Mouse (Mus musculus) stomach, embryonic 16.5 days (tissue): ENCODE measurements around the gene Olfr286. TPM values are rescaled to one million over a fixed set of nuclear protein-coding genes. Genes with fewer than 3 reads are reported as not detected.

Experiments used
- ATAC-seq: fragments of 200-750 bp; cut with Nextera tagmentation; 2 replicates; pipeline ENCODE4 v1.8.0; 2017; ENCODE audit warnings: moderate number of reproducible peaks, moderate TSS enrichment; ENCODE audit not compliant: insufficient read depth, low FRiP score
- H3K27ac ChIP-seq: fragments of 300-500 bp; sonication (generic); 2 replicates; pipeline ENCODE4 v1.5.1; 2014; ENCODE audit warnings: low read length
- H3K27me3 ChIP-seq: fragments of 300-500 bp; sonication (generic); 2 replicates; pipeline ENCODE4 v1.6.1; 2014; ENCODE audit warnings: low read length, control low read depth, mixed read lengths; ENCODE audit not compliant: control insufficient read depth, insufficient read depth
- H3K36me3 ChIP-seq: fragments of 300-500 bp; sonication (generic); 2 replicates; pipeline ENCODE4 v1.6.1; 2014; ENCODE audit warnings: low read length; ENCODE audit not compliant: control insufficient read depth, insufficient read depth
- H3K4me1 ChIP-seq: fragments of 300-500 bp; sonication (generic); 2 replicates; pipeline ENCODE4 v1.6.1; 2014; ENCODE audit warnings: low read length, control low read depth, mixed read lengths; ENCODE audit not compliant: control insufficient read depth, insufficient read depth
- H3K4me2 ChIP-seq: fragments of 300-500 bp; sonication (generic); 2 replicates; pipeline ENCODE4 v1.6.1; 2014; ENCODE audit warnings: low read depth, low read length, mixed read lengths
- H3K4me3 ChIP-seq: fragments of 300-500 bp; sonication (generic); replicated peaks from 2 replicates; pipeline ENCODE4 v1.5.1; 2014; ENCODE audit warnings: mild to moderate bottlenecking, low read length
- H3K9ac ChIP-seq: fragments of 300-500 bp; sonication (generic); 2 replicates; pipeline ENCODE4 v1.6.1; 2014; ENCODE audit warnings: low read length
- H3K9me3 ChIP-seq: fragments of 300-500 bp; sonication (generic); replicated peaks from 2 replicates; pipeline ENCODE4 v1.6.1; 2016; ENCODE audit warnings: low read length, control low read depth; ENCODE audit not compliant: control insufficient read depth
- WGBS: fragments of 180-500 bp; shearing (Covaris S2); extraction: QIAGEN DNeasy Blood & Tissue Kit; methylation state at CpG from one replicate; pipeline ENCODE4 v1.1.7; 2014; 5-methylcytosine and 5-hydroxymethylcytosine counted together
- polyA plus RNA-seq: library from polyadenylated mRNA; unstranded; fragments of >200 nt; fragmentation: Nextera tagmentation; extraction: Ambion mirVana; gene quantifications from 2 replicates; pipeline ENCODE4 v1.2.1, GENCODE M21; 2015

Olfr286 gene
- polyA plus RNA-seq: not detected in 2 replicates

GRCm38 (mm10) chr15:98234350-98234749 is at the start of gene Olfr286:
Olfr286 (minus strand) TSS chr15:98234450.
- Histone ChIP-seq H3K36me3 (no peaks in the 10 kb centered on the region), H3K4me3 (no peak within 1 kb of the TSS), H3K27ac (no peak within 1 kb of the TSS), H3K27me3 (0 out of 2 replicates have a peak, but pooled peaks cover 3% of the 10 kb centered on the region), H3K9ac (no peak within 1 kb of the TSS), H3K4me1 (no peaks in the 10 kb centered on the region), H3K4me2 (no peak within 1 kb of the TSS), H3K9me3 (no peaks in the 10 kb centered on the region)
- WGBS: 85% methylated on average over 4 of the region's 4 CpGs
- ATAC-seq: no peak

- Histone ChIP-seq H3K9me3 (no peaks in the 10 kb centered on the region), H3K36me3 (no peaks in the 10 kb centered on the region), H3K27ac (no peak overlapping the region), H3K27me3 (no peaks in the 10 kb centered on the region), H3K9ac (no peak overlapping the region), H3K4me2 (no peak overlapping the region), H3K4me3 (no peak overlapping the region), H3K4me1 (no peaks in the 10 kb centered on the region)
- 80% methylated on average over 7 of the region's 7 CpGs for WGBS
- no peak for ATAC-seq
Measured at GRCm38 (mm10) chr15:98257776-98258175, 23.5 kb upstream of the Olfr286 start.

DNA sequence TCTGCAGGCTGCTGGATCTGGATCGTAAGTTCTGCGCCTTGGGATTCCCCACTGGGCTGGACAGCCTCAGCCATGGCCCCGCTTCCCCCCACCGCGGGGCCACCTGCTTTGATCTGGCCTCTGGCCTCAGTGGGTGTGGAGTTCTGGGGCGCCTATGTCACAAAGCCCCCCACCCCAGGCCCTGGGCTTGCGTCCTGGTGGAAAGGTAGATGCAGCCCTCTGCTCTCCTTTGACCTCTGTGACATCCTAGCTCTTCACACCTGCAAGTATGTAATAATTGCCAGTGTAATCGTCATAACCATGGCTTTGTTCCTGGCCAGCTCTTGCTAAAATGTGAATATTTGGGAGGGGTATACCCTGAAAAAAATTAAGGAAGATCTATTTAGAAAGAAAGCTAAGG is 22.9 kb upstream of the Olfr286 start, which contains the start of gene H1fnt:
Gene H1fnt (minus strand): TSS at position 101 of the 400 bp plus-strand sequence.
- no peak within 1 kb of the TSS for H3K4me3 ChIP-seq
- 84% methylated on average over 8 of the region's 8 CpGs for WGBS

GRCm38 (mm10) chr15:98256271-98256670 is 22.0 kb upstream of the Olfr286 start:
- 91% methylated on average over 13 of the region's 13 CpGs for WGBS
- no peaks in the 10 kb centered on the region for H3K27me3 ChIP-seq
- H3K4me1 ChIP-seq: no peaks in the 10 kb centered on the region
- no peak overlapping the region for H3K4me2 ChIP-seq
- H3K36me3 ChIP-seq: no peaks in the 10 kb centered on the region
- H3K4me3 ChIP-seq: no peak overlapping the region
- no peak overlapping the region for H3K9ac ChIP-seq
- no peak for ATAC-seq
- H3K9me3 ChIP-seq: no peaks in the 10 kb centered on the region
- no peak overlapping the region for H3K27ac ChIP-seq

More for the DNA sequence above, 22.9 kb upstream of the Olfr286 start, which contains the start of gene H1fnt:
- no peak for ATAC-seq
- Histone ChIP-seq H3K27ac (no peak within 1 kb of the TSS), H3K27me3 (no peaks in the 10 kb centered on the region), H3K9ac (no peak within 1 kb of the TSS), H3K4me2 (no peak within 1 kb of the TSS), H3K36me3 (no peaks in the 10 kb centered on the region), H3K4me1 (no peaks in the 10 kb centered on the region), H3K9me3 (no peaks in the 10 kb centered on the region)

- H3K4me2 ChIP-seq: no peak overlapping the region
- 0 out of 2 replicates have a peak, but pooled peaks cover 3% of the 10 kb centered on the region for H3K27me3 ChIP-seq
- H3K9ac ChIP-seq: no peak overlapping the region
- WGBS: 84% methylated on average over 4 of the region's 4 CpGs
- H3K36me3 ChIP-seq: no peaks in the 10 kb centered on the region
- no peak for ATAC-seq
- H3K4me1 ChIP-seq: no peaks in the 10 kb centered on the region
- no peak overlapping the region for H3K27ac ChIP-seq
- H3K9me3 ChIP-seq: no peaks in the 10 kb centered on the region
- no peak overlapping the region for H3K4me3 ChIP-seq
Measured at GRCm38 (mm10) chr15:98235442-98235841, 1.2 kb upstream of the Olfr286 start.

DNA sequence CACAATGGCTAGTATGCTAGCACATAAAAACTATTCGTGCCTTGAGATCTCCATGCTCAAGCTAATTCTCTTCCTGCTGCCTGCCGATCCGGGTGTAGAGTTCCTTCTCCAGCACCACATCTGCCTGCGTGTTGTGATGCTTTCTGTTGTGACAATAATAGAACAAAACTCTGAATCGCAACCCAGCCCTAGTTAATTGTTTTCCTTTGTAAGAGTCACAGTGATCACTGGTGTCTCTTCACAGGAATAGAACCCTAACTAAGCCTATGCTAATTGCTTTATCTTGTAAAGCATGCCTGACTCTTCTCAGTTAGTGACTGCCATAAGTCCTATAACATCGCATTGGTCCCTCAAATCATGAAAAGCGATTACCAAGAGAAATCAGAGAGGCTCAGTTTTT is 8.2 kb downstream of the Olfr286 start:
- no peak overlapping the region for H3K27ac ChIP-seq
- H3K4me3 ChIP-seq: no peak overlapping the region
- ATAC-seq: no peak
- H3K4me1 ChIP-seq: no peaks in the 10 kb centered on the region
- H3K4me2 ChIP-seq: no peak overlapping the region
- 74% methylated on average over 7 of the region's 7 CpGs for WGBS
- H3K27me3 ChIP-seq: 0 out of 2 replicates have a peak, but pooled peaks cover 1% of the 10 kb centered on the region
- H3K9me3 ChIP-seq: no peaks in the 10 kb centered on the region
- no peak overlapping the region for H3K9ac ChIP-seq
- H3K36me3 ChIP-seq: no peaks in the 10 kb centered on the region

GRCm38 (mm10) chr15:98225610-98226009 is 8.6 kb downstream of the Olfr286 start:
- no peaks in the 10 kb centered on the region for H3K27me3 ChIP-seq
- H3K36me3 ChIP-seq: no peaks in the 10 kb centered on the region
- 39% methylated on average over 16 of the region's 16 CpGs for WGBS
- H3K4me3 ChIP-seq: no peak overlapping the region
- no peak overlapping the region for H3K27ac ChIP-seq
- no peak for ATAC-seq
- H3K9me3 ChIP-seq: no peaks in the 10 kb centered on the region
- H3K9ac ChIP-seq: no peak overlapping the region
- no peaks in the 10 kb centered on the region for H3K4me1 ChIP-seq
- no peak overlapping the region for H3K4me2 ChIP-seq

DNA sequence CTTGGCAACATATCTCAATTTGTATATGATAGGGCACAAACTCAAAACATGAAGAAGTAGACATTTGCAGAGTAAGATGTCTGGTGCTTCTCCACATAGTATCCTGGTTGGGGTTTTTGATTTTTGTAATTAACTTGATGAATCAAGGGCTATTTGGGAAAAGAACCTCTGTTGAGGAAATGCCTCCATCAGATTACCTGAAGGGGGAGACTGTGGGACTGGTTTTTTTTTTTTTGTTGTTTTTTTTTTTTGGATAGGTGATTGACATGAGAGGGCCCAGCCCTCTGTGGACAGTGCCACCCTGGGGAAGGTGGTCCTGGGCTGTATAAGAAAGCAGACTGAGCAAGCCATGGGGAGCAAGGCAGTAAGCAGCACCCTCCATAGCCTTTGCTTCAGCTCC is 11.9 kb downstream of the Olfr286 start:
- Histone ChIP-seq H3K9me3 (no peaks in the 10 kb centered on the region), H3K27ac (no peak overlapping the region), H3K4me2 (no peak overlapping the region), H3K4me3 (no peak overlapping the region), H3K9ac (no peak overlapping the region), H3K4me1 (no peaks in the 10 kb centered on the region), H3K36me3 (no peaks in the 10 kb centered on the region), H3K27me3 (no peaks in the 10 kb centered on the region)
- no peak for ATAC-seq

DNA sequence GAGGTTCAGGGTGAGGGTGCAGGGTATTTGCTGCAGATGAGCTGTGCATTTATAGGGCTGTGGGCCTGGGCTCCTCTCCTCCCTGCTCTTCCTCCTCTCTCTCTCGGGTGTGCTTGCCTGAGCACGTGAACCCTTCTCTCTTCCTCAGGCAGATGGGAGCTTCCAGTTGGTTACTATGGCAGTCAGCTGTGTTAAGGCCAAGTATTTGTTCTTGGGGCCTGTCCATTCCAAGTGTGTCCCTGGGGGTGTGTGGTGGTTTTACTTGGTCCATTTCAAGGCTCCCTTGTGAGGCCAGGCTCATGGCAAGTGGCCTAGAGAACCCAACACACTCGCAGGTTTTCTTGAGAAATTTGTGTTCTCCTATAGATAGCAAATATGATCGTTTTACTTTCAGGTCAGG is 13.4 kb downstream of the Olfr286 start, which contains the start of the genes Gm44579 and Olfr287:
Gene Gm44579 (minus strand): TSS at position 101 of the 400 bp plus-strand sequence.
Gene Olfr287 (minus strand): TSS at position 180 of the 400 bp plus-strand sequence.
- no peak for ATAC-seq
- Histone ChIP-seq H3K27me3 (no peaks in the 10 kb centered on the region), H3K4me2 (no peak within 1 kb of the TSS), H3K36me3 (no peaks in the 10 kb centered on the region), H3K27ac (no peak within 1 kb of the TSS), H3K9ac (no peak within 1 kb of the TSS), H3K9me3 (no peaks in the 10 kb centered on the region), H3K4me3 (no peak within 1 kb of the TSS), H3K4me1 (no peaks in the 10 kb centered on the region)
- 76% methylated on average over 4 of the region's 4 CpGs for WGBS
